Mouse (Mus musculus) embryonic facial prominence, embryonic 12.5 days (tissue): Measurements from ENCODE around the gene Olfr807. TPM values are rescaled to one million over a fixed set of nuclear protein-coding genes. Genes with fewer than 3 reads are reported as not detected.

ENCODE experiments used
- ATAC-seq: fragments of 200-750 bp; cut with Nextera tagmentation; 2 replicates; pipeline ENCODE4 v1.8.0; 2017; ENCODE audit not compliant: insufficient number of reproducible peaks, insufficient read depth, low FRiP score, low TSS enrichment
- H3K27ac ChIP-seq: fragments of 300-500 bp; sonication (generic); 2 replicates; pipeline ENCODE4 v1.5.1; 2016; ENCODE audit warnings: mild to moderate bottlenecking
- H3K27me3 ChIP-seq: fragments of 300-500 bp; sonication (generic); 2 replicates; pipeline ENCODE4 v1.6.1; 2016; ENCODE audit warnings: mild to moderate bottlenecking, moderate library complexity
- H3K36me3 ChIP-seq: fragments of 300-500 bp; sonication (generic); 2 replicates; pipeline ENCODE4 v1.6.1; 2016; ENCODE audit warnings: mild to moderate bottlenecking
- H3K4me1 ChIP-seq: fragments of 300-500 bp; sonication (generic); 2 replicates; pipeline ENCODE4 v1.6.1; 2016
- H3K4me2 ChIP-seq: fragments of 300-500 bp; sonication (generic); replicated peaks from 2 replicates; pipeline ENCODE4 v1.6.1; 2016; ENCODE audit warnings: mild to moderate bottlenecking, moderate library complexity
- H3K4me3 ChIP-seq: fragments of 300-500 bp; sonication (generic); 2 replicates; pipeline ENCODE4 v1.5.1; 2016; ENCODE audit warnings: mild to moderate bottlenecking
- H3K9ac ChIP-seq: fragments of 300-500 bp; sonication (generic); 2 replicates; pipeline ENCODE4 v1.6.1; 2016; ENCODE audit warnings: mild to moderate bottlenecking, moderate library complexity
- H3K9me3 ChIP-seq: fragments of 300-500 bp; sonication (generic); 2 replicates; pipeline ENCODE4 v1.6.1; 2016; ENCODE audit warnings: mild to moderate bottlenecking, moderate library complexity
- WGBS: fragments of 180-500 bp; shearing (Covaris S2); methylation state at CpG from one replicate; pipeline ENCODE4 v1.1.7; 2016; 5-methylcytosine and 5-hydroxymethylcytosine counted together
- microRNA-seq: library from miRNA; unstranded; fragments of <30 nt; microRNA quantifications from one replicate; pipeline ENCODE4, GENCODE M21; 2017
- polyA plus RNA-seq: library from polyadenylated mRNA; unstranded; fragments of >200 nt; fragmentation: Nextera tagmentation; extraction: Ambion mirVana; gene quantifications from 2 replicates; pipeline ENCODE4 v1.2.1, GENCODE M21; 2016

Olfr807 gene
- not detected in 2 replicates for polyA plus RNA-seq

DNA sequence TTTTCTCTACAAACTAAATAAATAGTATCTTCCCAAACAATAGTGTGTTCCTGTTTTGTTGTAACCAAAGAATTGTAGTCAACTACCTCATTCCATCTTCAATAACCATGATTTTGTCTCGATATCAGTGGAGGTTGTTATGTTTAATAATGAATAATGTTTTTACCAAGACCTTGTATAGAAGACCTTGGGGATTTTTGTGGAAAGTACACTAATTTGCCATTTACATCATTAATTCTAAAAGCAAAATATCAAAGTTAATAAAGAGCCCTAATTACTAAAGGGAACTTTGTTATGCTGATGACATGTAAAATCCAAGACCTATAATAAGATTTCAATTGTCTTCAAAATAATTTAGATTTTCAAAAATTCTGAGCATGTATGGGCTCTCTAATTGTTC lies at the start of gene Olfr807:
Gene Olfr807, minus strand, starts transcription at position 101 of the 400 bp plus-strand sequence.
- H3K9ac ChIP-seq: no peak within 1 kb of the TSS
- no peak within 1 kb of the TSS for H3K4me2 ChIP-seq
- no peak within 1 kb of the TSS for H3K4me3 ChIP-seq
- H3K27ac ChIP-seq: no peak within 1 kb of the TSS
- no peaks in the 10 kb centered on the region for H3K27me3 ChIP-seq
- no peaks in the 10 kb centered on the region for H3K4me1 ChIP-seq
- H3K9me3 ChIP-seq: no peaks in the 10 kb centered on the region
- no peaks in the 10 kb centered on the region for H3K36me3 ChIP-seq
- no peak for ATAC-seq
- 84% methylated on average over 1 of the region's 1 CpGs for WGBS

DNA sequence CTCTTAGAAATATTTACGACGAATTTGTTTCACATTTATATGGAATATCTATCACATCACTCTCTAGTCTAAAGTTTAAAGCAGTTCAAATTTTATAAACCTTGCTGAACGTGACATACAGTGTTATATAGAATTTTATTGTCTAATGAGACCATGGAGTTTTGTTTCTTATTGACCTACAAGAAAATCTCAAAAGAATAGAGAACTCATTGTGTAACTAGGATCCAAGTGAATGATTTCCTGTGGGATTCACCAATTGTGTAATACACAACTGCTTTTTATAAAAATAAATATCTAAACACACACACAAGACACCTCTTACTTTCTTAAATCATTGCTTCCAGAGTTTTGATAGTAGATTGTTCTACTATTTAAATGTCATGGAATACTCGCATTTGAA lies 46.7 kb upstream of the Olfr807 start, which contains the start of gene Olfr811:
Gene Olfr811, minus strand, starts transcription at position 101 of the 400 bp plus-strand sequence.
- 82% methylated on average over 4 of the region's 4 CpGs for WGBS
- H3K27ac ChIP-seq: no peak within 1 kb of the TSS
- no peaks in the 10 kb centered on the region for H3K4me1 ChIP-seq
- no peak within 1 kb of the TSS for H3K4me2 ChIP-seq
- no peak for ATAC-seq
- no peak within 1 kb of the TSS for H3K9ac ChIP-seq
- no peak within 1 kb of the TSS for H3K4me3 ChIP-seq
- no peaks in the 10 kb centered on the region for H3K9me3 ChIP-seq
- no peaks in the 10 kb centered on the region for H3K27me3 ChIP-seq
- no peaks in the 10 kb centered on the region for H3K36me3 ChIP-seq

DNA sequence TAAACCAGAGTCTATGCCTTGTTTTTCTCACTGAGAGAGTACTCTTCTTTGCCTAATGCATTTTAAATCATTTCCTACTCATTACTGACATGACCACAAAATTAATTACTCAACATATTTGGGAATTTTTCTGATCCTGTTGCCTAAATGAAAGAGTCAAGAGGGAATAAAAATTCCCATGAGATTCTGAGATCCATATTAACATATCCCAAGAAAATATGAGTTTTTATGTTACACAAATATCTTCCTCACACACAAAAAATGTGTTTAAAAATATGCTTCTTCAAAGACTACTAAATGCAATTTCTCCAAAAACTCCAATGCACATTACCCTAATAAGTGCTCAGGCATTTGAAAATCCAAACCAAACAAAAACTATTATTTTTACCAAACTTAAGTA lies 37.2 kb upstream of the Olfr807 start, which contains the start of gene Olfr810:
Gene Olfr810, minus strand, starts transcription at position 101 of the 400 bp plus-strand sequence.
- Histone ChIP-seq H3K4me1 (no peaks in the 10 kb centered on the region), H3K9me3 (no peaks in the 10 kb centered on the region), H3K9ac (no peak within 1 kb of the TSS), H3K27me3 (no peaks in the 10 kb centered on the region), H3K4me3 (no peak within 1 kb of the TSS), H3K4me2 (no peak within 1 kb of the TSS), H3K36me3 (no peaks in the 10 kb centered on the region), H3K27ac (no peak within 1 kb of the TSS)
- ATAC-seq: no peak

DNA sequence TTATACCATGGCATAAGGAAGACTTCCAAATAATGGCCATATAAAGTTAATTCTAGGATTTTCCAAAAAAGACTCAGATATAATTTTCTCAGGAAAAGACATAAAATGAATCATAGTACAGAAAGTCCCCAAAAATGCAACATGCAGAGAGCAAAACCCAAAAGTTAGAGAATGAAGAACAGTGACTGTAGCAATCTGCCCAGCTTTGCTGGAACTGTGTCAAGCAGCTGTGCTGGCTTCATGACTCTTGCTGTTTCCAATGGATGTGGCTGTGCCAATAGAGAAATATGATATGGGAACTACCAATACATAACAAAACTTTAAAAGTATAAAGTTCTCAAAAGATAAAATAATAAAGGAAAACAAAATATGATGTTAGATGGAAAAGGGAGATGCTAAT lies 20.5 kb upstream of the Olfr807 start:
- no peak overlapping the region for H3K4me2 ChIP-seq
- H3K9me3 ChIP-seq: no peaks in the 10 kb centered on the region
- H3K36me3 ChIP-seq: no peaks in the 10 kb centered on the region
- H3K4me1 ChIP-seq: no peaks in the 10 kb centered on the region
- no peaks in the 10 kb centered on the region for H3K27me3 ChIP-seq
- no peak overlapping the region for H3K9ac ChIP-seq
- H3K27ac ChIP-seq: no peak overlapping the region
- H3K4me3 ChIP-seq: no peak overlapping the region
- no peak for ATAC-seq

DNA sequence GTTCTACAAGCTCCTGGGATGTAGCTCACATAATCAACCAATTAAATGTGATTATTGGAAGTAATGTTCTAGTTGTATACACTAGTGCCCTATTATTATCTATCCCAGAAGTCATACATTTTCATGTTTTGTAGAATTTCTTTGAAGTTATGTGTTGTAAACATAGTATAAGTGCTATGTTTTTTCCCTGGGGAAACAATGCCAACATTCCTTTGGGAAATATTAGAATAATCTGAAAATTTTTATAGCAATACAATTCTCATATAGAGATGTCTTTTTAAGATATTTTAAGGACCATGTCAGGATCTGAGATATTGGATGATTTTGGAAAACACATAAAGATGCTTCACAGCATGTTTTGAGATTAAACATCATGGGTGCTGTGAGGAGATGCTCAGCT lies 16.7 kb upstream of the Olfr807 start, which contains the start of gene Olfr809:
Gene Olfr809, plus strand, starts transcription at position 301 of the 400 bp plus-strand sequence.
- no peak within 1 kb of the TSS for H3K4me3 ChIP-seq
- H3K9me3 ChIP-seq: no peaks in the 10 kb centered on the region
- no peaks in the 10 kb centered on the region for H3K27me3 ChIP-seq
- ATAC-seq: no peak
- H3K36me3 ChIP-seq: no peaks in the 10 kb centered on the region
- H3K4me1 ChIP-seq: no peaks in the 10 kb centered on the region
- no peak within 1 kb of the TSS for H3K27ac ChIP-seq
- H3K4me2 ChIP-seq: no peak within 1 kb of the TSS
- H3K9ac ChIP-seq: no peak within 1 kb of the TSS

DNA sequence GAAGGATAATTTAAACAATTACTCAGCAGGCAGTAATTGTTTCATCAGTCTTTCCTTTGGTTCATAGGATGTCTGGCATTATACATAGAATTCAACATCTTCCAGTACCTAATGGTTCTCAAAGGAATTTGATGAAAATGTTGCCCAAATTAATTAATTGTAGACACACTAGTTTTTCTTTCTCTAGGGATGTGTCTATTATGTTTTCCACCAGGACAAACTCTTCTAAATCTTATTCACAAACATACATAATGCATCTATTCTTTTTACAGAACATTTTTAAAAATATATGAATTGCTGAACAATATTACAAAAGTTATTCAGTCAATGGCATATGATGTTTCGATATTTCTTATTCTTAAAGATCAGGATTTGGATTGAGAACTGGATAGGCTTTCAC lies 7.6 kb upstream of the Olfr807 start, which contains the start of gene Olfr808:
Gene Olfr808, plus strand, starts transcription at position 301 of the 400 bp plus-strand sequence.
- no peaks in the 10 kb centered on the region for H3K9me3 ChIP-seq
- WGBS: 96% methylated on average over 1 of the region's 1 CpGs
- no peak within 1 kb of the TSS for H3K9ac ChIP-seq
- H3K4me3 ChIP-seq: no peak within 1 kb of the TSS
- no peak for ATAC-seq
- H3K27me3 ChIP-seq: no peaks in the 10 kb centered on the region
- no peaks in the 10 kb centered on the region for H3K4me1 ChIP-seq
- no peak within 1 kb of the TSS for H3K4me2 ChIP-seq
- no peaks in the 10 kb centered on the region for H3K36me3 ChIP-seq
- no peak within 1 kb of the TSS for H3K27ac ChIP-seq

DNA sequence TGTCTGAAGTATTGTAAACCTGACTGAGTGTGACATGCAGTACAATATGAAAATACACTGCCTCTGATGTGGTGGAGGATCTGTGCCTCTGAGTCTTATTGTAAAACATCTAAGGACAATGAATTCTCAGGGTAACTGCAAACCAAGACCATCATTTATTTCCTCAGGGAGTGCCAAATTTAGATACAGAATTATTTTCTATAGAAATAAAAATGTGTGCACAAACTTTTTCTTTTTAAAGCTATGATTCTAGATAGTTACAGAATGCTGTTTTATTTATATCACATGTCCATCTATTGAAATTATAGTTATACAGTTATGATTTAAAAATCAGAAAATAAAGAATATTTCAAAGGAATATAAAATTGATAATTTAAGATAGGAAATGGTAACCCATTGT lies 15.8 kb downstream of the Olfr807 start, which contains the start of gene Olfr806:
Gene Olfr806, minus strand, starts transcription at position 101 of the 400 bp plus-strand sequence.
- no peak within 1 kb of the TSS for H3K4me2 ChIP-seq
- H3K27me3 ChIP-seq: no peaks in the 10 kb centered on the region
- no peak within 1 kb of the TSS for H3K27ac ChIP-seq
- no peaks in the 10 kb centered on the region for H3K4me1 ChIP-seq
- ATAC-seq: no peak
- no peaks in the 10 kb centered on the region for H3K9me3 ChIP-seq
- H3K4me3 ChIP-seq: no peak within 1 kb of the TSS
- H3K36me3 ChIP-seq: no peaks in the 10 kb centered on the region
- no peak within 1 kb of the TSS for H3K9ac ChIP-seq

DNA sequence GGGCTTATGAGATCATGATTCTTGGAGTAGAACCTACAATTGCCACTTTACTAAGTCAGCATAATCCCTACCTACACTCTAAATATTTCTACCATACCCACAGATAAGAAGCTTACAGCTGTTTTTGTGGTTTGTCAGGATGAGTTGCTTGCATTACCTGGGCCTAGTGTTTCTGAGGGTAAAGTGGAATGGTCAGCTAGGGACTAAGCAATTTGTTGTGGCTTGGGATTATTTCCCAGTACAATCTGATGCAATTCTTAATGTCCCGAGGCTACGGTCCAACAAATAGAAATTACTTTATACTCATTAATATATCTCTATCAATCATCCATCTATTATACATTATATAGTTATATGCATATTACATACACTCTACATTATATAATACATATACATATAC lies 28.3 kb downstream of the Olfr807 start, which contains the start of gene Olfr805:
Gene Olfr805, minus strand, starts transcription at position 101 of the 400 bp plus-strand sequence.
- H3K27ac ChIP-seq: no peak within 1 kb of the TSS
- no peaks in the 10 kb centered on the region for H3K4me1 ChIP-seq
- no peak for ATAC-seq
- H3K9me3 ChIP-seq: no peaks in the 10 kb centered on the region
- H3K4me2 ChIP-seq: no peak within 1 kb of the TSS
- no peaks in the 10 kb centered on the region for H3K27me3 ChIP-seq
- 87% methylated on average over 2 of the region's 2 CpGs for WGBS
- H3K9ac ChIP-seq: no peak within 1 kb of the TSS
- no peak within 1 kb of the TSS for H3K4me3 ChIP-seq
- no peaks in the 10 kb centered on the region for H3K36me3 ChIP-seq

Small RNA genes within 50 kb of the gene (microRNA-seq; reads per million reads assigned to microRNA genes)
- not detected for gene Gm24485

Other genes with a start within 250 kb of the Olfr807 start
- not detected in 2 replicates for gene Olfr791, start 236.0 kb downstream of the Olfr807 start, polyA plus RNA-seq
- gene Olfr792, start 218.6 kb downstream of the Olfr807 start, polyA plus RNA-seq: not detected in 2 replicates
- gene Olfr794, start 190.1 kb downstream of the Olfr807 start, polyA plus RNA-seq: not detected in 2 replicates
- not detected in 2 replicates for gene Olfr796, start 145.2 kb downstream of the Olfr807 start, polyA plus RNA-seq
- gene Olfr798, start 129.9 kb downstream of the Olfr807 start, polyA plus RNA-seq: not detected in 2 replicates
- gene Olfr799, start 120.3 kb downstream of the Olfr807 start, polyA plus RNA-seq: not detected in 2 replicates
- gene Olfr800, start 100.1 kb downstream of the Olfr807 start, polyA plus RNA-seq: not detected in 2 replicates
- gene Olfr801, start 83.9 kb downstream of the Olfr807 start, polyA plus RNA-seq: not detected in 2 replicates
- gene Olfr802, start 69.6 kb downstream of the Olfr807 start, polyA plus RNA-seq: not detected in 2 replicates
- not detected in 2 replicates for gene Olfr803, start 63.5 kb downstream of the Olfr807 start, polyA plus RNA-seq
- gene Olfr804, start 54.6 kb downstream of the Olfr807 start, polyA plus RNA-seq: not detected in 2 replicates
- gene Olfr805, start 28.4 kb downstream of the Olfr807 start, polyA plus RNA-seq: not detected in 2 replicates
- gene Olfr806, start 15.9 kb downstream of the Olfr807 start, polyA plus RNA-seq: not detected in 2 replicates
- not detected in 2 replicates for gene Olfr808, start 7.7 kb upstream of the Olfr807 start, polyA plus RNA-seq
- not detected in 2 replicates for gene Olfr809, start 16.8 kb upstream of the Olfr807 start, polyA plus RNA-seq
- not detected in 2 replicates for gene Olfr810, start 37.1 kb upstream of the Olfr807 start, polyA plus RNA-seq
- gene Olfr811, start 46.6 kb upstream of the Olfr807 start, polyA plus RNA-seq: not detected in 2 replicates
- gene Olfr812, start 88.3 kb upstream of the Olfr807 start, polyA plus RNA-seq: not detected in 2 replicates
- 0.18 TPM in 1 of 2 replicates, not detected in the other for gene Olfr813, start 97.6 kb upstream of the Olfr807 start, polyA plus RNA-seq
- not detected in 2 replicates for gene Olfr814, start 122.1 kb upstream of the Olfr807 start, polyA plus RNA-seq
- not detected in 2 replicates for gene Olfr815, start 148.1 kb upstream of the Olfr807 start, polyA plus RNA-seq
- gene Olfr816, start 157.8 kb upstream of the Olfr807 start, polyA plus RNA-seq: not detected in 2 replicates
- not detected in 2 replicates for gene Olfr818, start 191.3 kb upstream of the Olfr807 start, polyA plus RNA-seq
- gene Olfr819, start 209.5 kb upstream of the Olfr807 start, polyA plus RNA-seq: not detected in 2 replicates
- gene Olfr247, start 218.3 kb upstream of the Olfr807 start, polyA plus RNA-seq: not detected in 2 replicates
- gene Gm10310, start 227.3 kb upstream of the Olfr807 start, polyA plus RNA-seq: not detected in 2 replicates